Mouse (Mus musculus) testis, adult 2 months (tissue): Measurements from ENCODE around the gene Tm7sf2.

ENCODE experiments used
- CTCF ChIP-seq: fragments of 200-500 bp; IDR thresholded peaks from 2 replicates; pipeline ENCODE4 v1.5.1; 2012; ENCODE audit warnings: low read depth, mild to moderate bottlenecking, inconsistent platforms, low read length, moderate library complexity; ENCODE audit not compliant: control insufficient read depth, insufficient read depth, insufficient replicate concordance
- POLR2A ChIP-seq: fragments of 200-500 bp; IDR thresholded peaks from 2 replicates; pipeline ENCODE4 v1.6.1; 2012; ENCODE audit warnings: low read depth, mild to moderate bottlenecking, inconsistent platforms, low read length, moderate library complexity; ENCODE audit not compliant: control insufficient read depth

DNA sequence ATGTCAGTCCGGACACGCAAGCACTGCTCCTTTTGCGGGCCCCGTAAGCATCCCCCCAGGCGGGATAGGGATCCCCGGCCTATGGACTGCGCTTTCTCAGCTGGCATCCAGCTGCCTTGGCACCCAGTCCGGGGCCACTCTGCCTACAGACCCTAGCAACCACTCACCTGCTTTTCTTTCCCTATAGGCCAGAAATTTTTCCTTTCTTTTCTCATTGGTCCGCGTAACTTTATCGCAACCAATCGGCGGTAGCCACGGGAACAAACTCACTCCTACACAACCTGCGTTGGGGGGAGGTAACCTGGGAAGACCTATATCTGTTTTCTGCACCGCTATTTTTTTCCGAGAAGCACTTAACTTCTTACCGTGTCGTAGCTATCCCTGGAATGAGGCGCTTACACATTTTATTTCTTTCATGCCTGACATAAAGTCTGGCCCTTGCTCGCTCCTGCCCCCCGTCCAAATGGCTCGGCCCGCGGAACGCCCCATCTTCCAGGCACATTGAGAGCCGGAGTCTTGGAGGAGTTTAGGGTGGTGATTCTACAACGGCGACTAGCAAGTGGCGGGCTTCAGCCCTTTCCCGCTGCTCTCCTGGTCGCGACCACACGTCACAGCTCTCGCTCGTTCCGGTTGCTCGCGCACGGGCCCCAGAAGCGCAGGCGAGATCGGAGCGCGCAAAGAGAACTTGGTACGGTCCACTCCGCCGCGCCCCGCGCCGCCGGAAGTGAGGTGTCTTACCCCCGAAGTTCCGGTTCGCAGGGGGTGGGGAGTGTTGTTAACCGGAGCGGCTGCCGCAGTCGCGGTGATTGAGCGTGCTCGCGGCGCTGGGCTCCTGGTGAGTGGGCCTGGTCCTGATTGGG lies 21.6 kb downstream of the Tm7sf2 start, which contains the start of gene Syvn1:
- peak; percentile 95 for TF ChIP-seq POLR2A
- no peak for TF ChIP-seq CTCF
